Mouse (Mus musculus) stomach, embryonic 14.5 days (tissue): ENCODE measurements around the gene Gm49354. TPM values are rescaled to one million over a fixed set of nuclear protein-coding genes. Genes with fewer than 3 reads are reported as not detected.
"Not testable (repeated sequence)": the region's sequence is repeated elsewhere in the genome, so short reads cannot be mapped to it uniquely, and the experiment has no call there.

Source experiments
- ATAC-seq: fragments of 200-750 bp; cut with Nextera tagmentation; 2 replicates; pipeline ENCODE4 v1.8.0; 2017; ENCODE audit warnings: low read depth, moderate TSS enrichment; ENCODE audit not compliant: insufficient number of reproducible peaks, insufficient read depth, low FRiP score
- H3K27ac ChIP-seq: fragments of 300-500 bp; sonication (generic); 2 replicates; pipeline ENCODE4 v1.5.1; 2014; ENCODE audit warnings: mild to moderate bottlenecking, low read length, moderate library complexity, mixed read lengths
- H3K27me3 ChIP-seq: fragments of 300-500 bp; sonication (generic); 2 replicates; pipeline ENCODE4 v1.6.1; 2014; ENCODE audit warnings: low read length, control low read depth, mixed read lengths; ENCODE audit not compliant: control insufficient read depth, insufficient read depth
- H3K36me3 ChIP-seq: fragments of 300-500 bp; sonication (generic); 2 replicates; pipeline ENCODE4 v1.6.1; 2014; ENCODE audit warnings: mild to moderate bottlenecking, control low read depth, low read length, moderate library complexity, mixed read lengths; ENCODE audit not compliant: control insufficient read depth, insufficient read depth
- H3K4me1 ChIP-seq: fragments of 300-500 bp; sonication (generic); 2 replicates; pipeline ENCODE4 v1.6.1; 2014; ENCODE audit warnings: low read length, control low read depth, mixed read lengths; ENCODE audit not compliant: control insufficient read depth, insufficient read depth
- H3K4me2 ChIP-seq: fragments of 300-500 bp; sonication (generic); replicated peaks from 2 replicates; pipeline ENCODE4 v1.6.1; 2014; ENCODE audit warnings: low read depth, low read length, control low read depth
- H3K4me3 ChIP-seq: fragments of 300-500 bp; sonication (generic); 2 replicates; pipeline ENCODE4 v1.5.1; 2014; ENCODE audit warnings: low read depth, low read length, control low read depth
- H3K9ac ChIP-seq: fragments of 300-500 bp; sonication (generic); replicated peaks from 2 replicates; pipeline ENCODE4 v1.6.1; 2014; ENCODE audit warnings: low read depth, mild to moderate bottlenecking, control low read depth, low read length, moderate library complexity, mixed read lengths
- H3K9me3 ChIP-seq: fragments of 300-500 bp; sonication (generic); 2 replicates; pipeline ENCODE4 v1.6.1; 2016; ENCODE audit warnings: low read depth, low read length, control low read depth; ENCODE audit not compliant: control insufficient read depth
- WGBS: fragments of 180-500 bp; shearing (Covaris S2); extraction: QIAGEN DNeasy Blood & Tissue Kit; methylation state at CpG from one replicate; pipeline ENCODE4 v1.1.7; 2014; 5-methylcytosine and 5-hydroxymethylcytosine counted together
- polyA plus RNA-seq: library from polyadenylated mRNA; unstranded; fragments of >200 nt; fragmentation: Nextera tagmentation; extraction: Ambion mirVana; gene quantifications from 2 replicates; pipeline ENCODE4 v1.2.1, GENCODE M21; 2014

The Gm49354 gene
- polyA plus RNA-seq, 1 experiment from 2014 or later = not detected

GRCm38 (mm10) chr13:59801000-59801399 lies 19.0 kb upstream of the Gm49354 start:
- Histone ChIP-seq H3K9ac (no peak overlapping the region), H3K4me2 (no peak overlapping the region), H3K27me3 (no peaks in the 10 kb centered on the region), H3K9me3 (no peaks in the 10 kb centered on the region), H3K4me1 (no peaks in the 10 kb centered on the region), H3K36me3 (peaks cover 90% of the 10 kb centered on the region), H3K4me3 (no peak overlapping the region), H3K27ac (no peak overlapping the region)
- ATAC-seq = no peak
- 89% methylated on average over 6 of the region's 6 CpGs for WGBS

GRCm38 (mm10) chr13:59800077-59800476 lies 18.0 kb upstream of the Gm49354 start:
- Histone ChIP-seq H3K27me3 (no peaks in the 10 kb centered on the region), H3K27ac (no peak overlapping the region), H3K36me3 (peaks cover 92% of the 10 kb centered on the region), H3K4me1 (no peaks in the 10 kb centered on the region), H3K9ac (no peak overlapping the region), H3K9me3 (no peaks in the 10 kb centered on the region), H3K4me2 (no peak overlapping the region), H3K4me3 (no peak overlapping the region)
- no peak for ATAC-seq
- 81% methylated on average over 2 of the region's 2 CpGs for WGBS

- no peak overlapping the region for H3K27ac ChIP-seq
- no peak overlapping the region for H3K4me3 ChIP-seq
- ATAC-seq = no peak
- 95% methylated on average over 1 of the region's 1 CpGs for WGBS
- H3K36me3 ChIP-seq = peaks cover 94% of the 10 kb centered on the region
- H3K27me3 ChIP-seq = no peaks in the 10 kb centered on the region
- H3K9me3 ChIP-seq = no peaks in the 10 kb centered on the region
- no peaks in the 10 kb centered on the region for H3K4me1 ChIP-seq
- no peak overlapping the region for H3K4me2 ChIP-seq
- H3K9ac ChIP-seq = no peak overlapping the region
Measured at GRCm38 (mm10) chr13:59798306-59798705, 16.3 kb upstream of the Gm49354 start.

GRCm38 (mm10) chr13:59796466-59796848 lies 14.4 kb upstream of the Gm49354 start:
- Histone ChIP-seq H3K27ac (no peak overlapping the region), H3K9me3 (no peaks in the 10 kb centered on the region), H3K36me3 (peaks cover 94% of the 10 kb centered on the region), H3K4me2 (no peak overlapping the region), H3K9ac (no peak overlapping the region), H3K4me1 (no peaks in the 10 kb centered on the region), H3K4me3 (no peak overlapping the region), H3K27me3 (no peaks in the 10 kb centered on the region)
- 90% methylated on average over 9 of the region's 9 CpGs for WGBS
- ATAC-seq = no peak

- peaks cover 95% of the 10 kb centered on the region for H3K36me3 ChIP-seq
- peak; percentile 67; the same call in 1 of the 2 replicates for ATAC-seq
- WGBS = 87% methylated on average over 6 of the region's 6 CpGs
- no peak overlapping the region for H3K4me2 ChIP-seq
- no peak overlapping the region for H3K9ac ChIP-seq
- H3K4me3 ChIP-seq = no peak overlapping the region
- H3K27me3 ChIP-seq = no peaks in the 10 kb centered on the region
- no peaks in the 10 kb centered on the region for H3K9me3 ChIP-seq
- H3K4me1 ChIP-seq = no peaks in the 10 kb centered on the region
- H3K27ac ChIP-seq = no peak overlapping the region
Measured at GRCm38 (mm10) chr13:59795807-59796465, 13.9 kb upstream of the Gm49354 start.

GRCm38 (mm10) chr13:59794786-59795185 lies 12.7 kb upstream of the Gm49354 start:
- Histone ChIP-seq H3K36me3 (peaks cover 91% of the 10 kb centered on the region), H3K4me2 (no peak overlapping the region), H3K27me3 (no peaks in the 10 kb centered on the region), H3K9ac (no peak overlapping the region), H3K9me3 (no peaks in the 10 kb centered on the region), H3K27ac (no peak overlapping the region), H3K4me3 (no peak overlapping the region), H3K4me1 (no peaks in the 10 kb centered on the region)
- 96% methylated on average over 1 of the region's 1 CpGs for WGBS
- no peak for ATAC-seq

GRCm38 (mm10) chr13:59779744-59780264 lies 2.2 kb downstream of the Gm49354 start:
- peaks cover 86% of the 10 kb centered on the region for H3K36me3 ChIP-seq
- H3K4me1 ChIP-seq, H3K4me2 ChIP-seq, ATAC-seq, H3K27me3 ChIP-seq, H3K9ac ChIP-seq, H3K27ac ChIP-seq, H3K9me3 ChIP-seq, H3K4me3 ChIP-seq: not testable (repeated sequence)
- WGBS = 94% methylated on average over 1 of the region's 1 CpGs

GRCm38 (mm10) chr13:59779213-59779612 lies 2.8 kb downstream of the Gm49354 start:
- no peaks in the 10 kb centered on the region for H3K4me1 ChIP-seq
- no peak for ATAC-seq
- H3K4me2 ChIP-seq = no peak overlapping the region
- no peak overlapping the region for H3K27ac ChIP-seq
- H3K4me3 ChIP-seq = no peak overlapping the region
- H3K36me3 ChIP-seq = peaks cover 82% of the 10 kb centered on the region
- no peaks in the 10 kb centered on the region for H3K27me3 ChIP-seq
- no peaks in the 10 kb centered on the region for H3K9me3 ChIP-seq
- no peak overlapping the region for H3K9ac ChIP-seq
- WGBS = 83% methylated on average over 4 of the region's 4 CpGs

GRCm38 (mm10) chr13:59775168-59775567 lies 6.9 kb downstream of the Gm49354 start:
- WGBS = 77% methylated on average over 3 of the region's 3 CpGs
- Histone ChIP-seq H3K4me3 (no peak overlapping the region), H3K4me2 (no peak overlapping the region)

More at GRCm38 (mm10) chr13:59775168-59775567, 6.9 kb downstream of the Gm49354 start:
- peaks cover 8% of the 10 kb centered on the region; the same call in 1 of the 2 replicates for H3K4me1 ChIP-seq
- peaks cover 60% of the 10 kb centered on the region for H3K36me3 ChIP-seq
- H3K9ac ChIP-seq = no peak overlapping the region
- H3K27ac ChIP-seq = no peak overlapping the region
- ATAC-seq = no peak
- H3K27me3 ChIP-seq = no peaks in the 10 kb centered on the region
- no peaks in the 10 kb centered on the region for H3K9me3 ChIP-seq
